Mouse (Mus musculus) CH12.LX (cell line): Measurements from ENCODE around the gene Adamtsl3.

Source experiments
- GABPA ChIP-seq: IDR thresholded peaks from 2 replicates; pipeline ENCODE4 v1.6.1; 2012; ENCODE audit warnings: low read depth, low read length, improper control_type of control experiment, inconsistent platforms; ENCODE audit not compliant: insufficient replicate concordance
- HCFC1 ChIP-seq: IDR thresholded peaks from 2 replicates; pipeline ENCODE4 v1.6.1; 2012; ENCODE audit warnings: low read depth, mild to moderate bottlenecking, inconsistent platforms, low read length, improper control_type of control experiment
- MYC ChIP-seq: IDR thresholded peaks from 2 replicates; pipeline ENCODE4 v1.6.1; 2011; ENCODE audit warnings: low read depth, mild to moderate bottlenecking, improper control_type of control experiment, low read length
- NELFE ChIP-seq: IDR thresholded peaks from 2 replicates; pipeline ENCODE4 v1.6.1; 2011; ENCODE audit warnings: low read depth, low read length, improper control_type of control experiment
- POLR2A ChIP-seq: IDR thresholded peaks from 2 replicates; pipeline ENCODE4 v1.6.1; 2011; ENCODE audit warnings: low read depth, mild to moderate bottlenecking, improper control_type of control experiment, low read length

DNA sequence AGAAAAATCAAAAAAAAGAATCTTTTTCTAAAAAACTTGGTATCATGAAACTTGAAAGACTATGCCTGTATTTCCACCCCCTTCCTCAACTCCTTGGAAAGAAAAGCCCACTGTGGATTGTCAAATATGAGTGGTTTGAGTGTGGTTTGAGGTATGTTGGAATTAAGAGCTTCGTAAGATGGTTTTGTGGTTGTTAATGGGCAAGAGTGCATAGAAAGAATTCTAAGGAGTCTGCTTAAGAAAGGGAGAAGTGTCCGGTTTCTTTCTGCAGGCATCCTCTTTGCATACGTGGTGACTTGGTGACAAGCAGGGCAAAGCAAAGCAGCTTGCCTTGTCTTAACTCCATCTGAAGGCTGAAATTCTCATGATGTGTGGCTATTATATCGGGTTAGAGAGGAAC is 81.6 kb downstream of the Adamtsl3 start:
- no peak for TF ChIP-seq POLR2A
- no peak for TF ChIP-seq NELFE
- no peak for TF ChIP-seq GABPA
- no peak for TF ChIP-seq HCFC1
- TF ChIP-seq MYC = no peak
